Mouse (Mus musculus) forebrain, embryonic 10.5 days (tissue): ENCODE results near the gene Bcl2a1d. TPM values are rescaled to one million over a fixed set of nuclear protein-coding genes. Genes with fewer than 3 reads are reported as not detected.
"Not testable (repeated sequence)": the region's sequence is repeated elsewhere in the genome, so short reads cannot be mapped to it uniquely, and the experiment has no call there.

Experiments used
- DNase-seq: peaks from one replicate; pipeline ENCODE4 v3.0.0-alpha.2; 2017; ENCODE audit warnings: low spot score; ENCODE audit errors: extremely low spot score
- H3K27ac ChIP-seq: fragments of 300-500 bp; sonication (generic); 2 replicates; pipeline ENCODE4 v1.5.1; 2016; ENCODE audit warnings: mild to moderate bottlenecking
- H3K27me3 ChIP-seq: fragments of 300-500 bp; sonication (generic); 2 replicates; pipeline ENCODE4 v1.6.1; 2016; ENCODE audit warnings: mild to moderate bottlenecking; ENCODE audit not compliant: poor library complexity, severe bottlenecking
- H3K36me3 ChIP-seq: fragments of 300-500 bp; sonication (generic); replicated peaks from 2 replicates; pipeline ENCODE4 v1.6.1; 2016; ENCODE audit warnings: mild to moderate bottlenecking, moderate library complexity
- H3K4me1 ChIP-seq: fragments of 300-500 bp; sonication (generic); 2 replicates; pipeline ENCODE4 v1.6.1; 2016
- H3K4me3 ChIP-seq: fragments of 300-500 bp; sonication (generic); 2 replicates; pipeline ENCODE4 v1.5.1; 2016; ENCODE audit warnings: mild to moderate bottlenecking, moderate library complexity
- H3K9me3 ChIP-seq: fragments of 300-500 bp; sonication (generic); 2 replicates; pipeline ENCODE4 v1.6.1; 2016; ENCODE audit warnings: mild to moderate bottlenecking, moderate library complexity
- WGBS: fragments of 180-500 bp; shearing (Covaris S2); methylation state at CpG from one replicate; pipeline ENCODE4 v1.1.7; 2016; 5-methylcytosine and 5-hydroxymethylcytosine counted together
- polyA plus RNA-seq: library from polyadenylated mRNA; unstranded; fragments of >200 nt; fragmentation: Nextera tagmentation; extraction: Ambion mirVana; gene quantifications from 2 replicates; pipeline ENCODE4 v1.2.1, GENCODE M21; 2016

Gene Bcl2a1d
- not detected in 2 replicates for polyA plus RNA-seq

DNA sequence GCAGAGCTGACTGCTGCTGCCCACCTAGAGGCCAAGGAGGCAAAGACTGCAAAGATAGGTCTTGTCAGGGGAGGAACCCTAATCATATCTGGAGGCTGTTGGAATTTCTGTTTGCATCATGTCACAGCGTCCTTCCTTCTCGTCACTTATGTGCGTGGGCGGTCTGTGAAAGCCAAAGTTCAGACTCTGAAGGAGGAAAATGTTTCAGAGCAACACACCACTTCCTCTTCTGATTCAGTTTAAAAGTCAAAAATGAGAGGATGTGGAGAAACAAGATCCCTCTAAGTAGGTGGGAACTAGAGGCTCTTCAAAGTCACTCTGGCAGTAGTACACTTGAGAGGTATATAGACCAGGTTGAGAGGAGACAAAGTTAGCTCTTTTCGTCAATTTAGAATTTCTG is at the start of gene Bcl2a1d:
Gene Bcl2a1d (minus strand): TSS at position 187 of the 400 bp plus-strand sequence.
- not testable (repeated sequence) for H3K4me3 ChIP-seq, H3K27me3 ChIP-seq, H3K9me3 ChIP-seq, DNase-seq, H3K36me3 ChIP-seq, H3K27ac ChIP-seq, H3K4me1 ChIP-seq
- WGBS = 98% methylated on average over 5 of the region's 5 CpGs

DNA sequence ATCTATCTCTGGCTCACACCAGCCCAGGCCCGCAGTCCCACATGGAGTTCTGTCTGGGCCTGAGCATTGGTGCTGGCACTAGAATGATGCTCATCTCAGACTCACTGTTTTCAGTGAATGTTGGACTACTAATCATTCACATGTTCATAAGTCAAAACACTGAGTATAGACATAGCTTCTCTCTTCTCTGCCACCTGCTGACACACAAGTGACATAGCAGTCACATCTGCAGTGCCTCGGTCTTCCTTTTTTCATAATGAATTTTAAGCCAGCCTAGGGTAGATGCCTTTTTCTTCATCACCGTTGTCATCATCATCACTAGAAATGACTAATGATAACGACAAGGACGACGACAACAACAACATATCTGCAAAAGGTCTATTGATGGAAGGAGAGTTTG is 38.5 kb upstream of the Bcl2a1d start:
- H3K36me3 ChIP-seq = not testable (repeated sequence)
- WGBS = 86% methylated on average over 4 of the region's 6 CpGs

DNA sequence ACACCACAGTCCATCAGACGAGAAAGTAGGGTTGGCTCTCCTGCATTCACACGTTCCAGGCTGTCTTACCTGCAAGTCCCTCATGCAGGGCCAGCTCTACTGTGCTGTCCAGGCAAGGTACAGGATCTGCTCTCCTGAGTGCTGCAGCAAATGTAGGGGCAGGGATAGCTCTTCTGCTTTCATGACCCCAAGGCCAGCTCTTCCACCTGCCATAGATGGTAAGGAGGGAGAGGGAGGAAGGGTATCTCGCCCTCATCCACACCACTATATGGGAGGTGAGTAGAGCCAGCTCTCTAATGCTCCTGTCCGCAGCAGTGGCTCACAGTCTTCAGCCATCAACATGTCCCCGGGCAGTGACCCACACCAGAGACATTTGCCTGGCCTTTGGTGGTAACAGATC is 37.8 kb upstream of the Bcl2a1d start:
- not testable (repeated sequence) for H3K4me1 ChIP-seq, H3K9me3 ChIP-seq, DNase-seq, H3K36me3 ChIP-seq, H3K27ac ChIP-seq, H3K4me3 ChIP-seq, H3K27me3 ChIP-seq
- WGBS = 83% methylated on average over 5 of the region's 5 CpGs

More for the DNA sequence above, 38.5 kb upstream of the Bcl2a1d start:
- H3K27ac ChIP-seq, H3K4me1 ChIP-seq, H3K4me3 ChIP-seq, DNase-seq, H3K27me3 ChIP-seq, H3K9me3 ChIP-seq: not testable (repeated sequence)

DNA sequence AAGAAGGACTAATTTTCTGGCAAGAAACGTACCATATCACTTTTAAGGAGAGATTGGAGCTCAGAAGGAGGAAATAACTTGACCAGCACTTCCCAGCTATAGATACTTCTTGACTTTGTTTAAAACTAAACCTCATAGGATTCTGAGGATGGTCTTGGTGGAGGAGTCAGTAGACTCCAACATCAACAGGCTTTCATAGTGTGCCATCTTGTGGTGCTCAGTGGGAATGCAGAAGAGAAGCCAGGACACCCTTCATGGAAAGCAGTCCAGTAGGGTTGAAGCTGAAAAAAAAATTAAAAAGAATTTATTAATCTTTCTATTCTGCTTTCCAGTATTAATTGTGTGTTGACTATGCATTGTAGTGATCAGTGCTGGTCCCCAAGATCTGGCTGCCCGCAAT is 15.0 kb upstream of the Bcl2a1d start:
- H3K4me3 ChIP-seq, H3K27me3 ChIP-seq, H3K36me3 ChIP-seq, DNase-seq, H3K27ac ChIP-seq, H3K4me1 ChIP-seq, H3K9me3 ChIP-seq: not testable (repeated sequence)
- WGBS = 38% methylated on average over 1 of the region's 2 CpGs

DNA sequence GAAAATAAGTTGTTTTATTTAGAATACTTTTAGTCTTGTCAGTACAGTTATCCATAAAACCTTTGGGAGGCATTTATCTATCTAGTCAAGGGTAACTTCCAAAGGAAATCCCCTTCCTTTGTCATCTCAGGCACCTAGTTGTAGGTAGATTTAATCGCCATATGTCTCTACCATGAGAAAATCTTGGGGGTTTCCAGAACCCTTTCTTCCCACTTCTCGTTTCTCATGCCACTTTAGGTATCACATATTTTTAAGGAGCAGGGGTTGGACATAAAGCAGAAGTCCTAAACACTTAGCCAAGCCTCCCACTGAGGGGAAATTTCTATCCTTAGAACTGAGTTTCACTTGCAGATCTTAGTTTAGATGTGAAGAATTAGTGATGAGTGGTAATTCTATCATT is 14.3 kb upstream of the Bcl2a1d start:
- H3K36me3 ChIP-seq, H3K9me3 ChIP-seq, H3K4me3 ChIP-seq, H3K27me3 ChIP-seq, H3K27ac ChIP-seq, H3K4me1 ChIP-seq, DNase-seq: not testable (repeated sequence)
- WGBS = 73% methylated on average over 1 of the region's 2 CpGs

DNA sequence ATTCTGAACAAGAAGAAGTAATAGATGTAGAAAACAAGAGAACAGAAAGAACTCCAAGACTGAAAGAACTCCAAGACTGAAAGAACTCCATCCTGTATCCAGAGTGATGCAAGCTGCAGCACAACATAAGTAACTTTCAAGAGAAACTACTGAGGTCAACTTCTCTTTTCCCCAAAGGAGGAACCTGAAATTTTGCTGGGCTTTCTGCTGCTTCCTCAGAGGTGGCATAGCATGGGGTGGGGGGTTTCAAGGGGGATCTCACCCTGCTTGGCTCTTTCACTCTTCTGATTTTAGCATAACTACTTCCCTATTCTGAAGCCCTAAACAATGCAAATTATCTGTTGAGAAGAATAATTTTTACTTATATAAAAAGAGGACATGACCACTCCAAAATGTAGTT is 3.6 kb upstream of the Bcl2a1d start:
- H3K4me3 ChIP-seq, DNase-seq, H3K27me3 ChIP-seq, H3K36me3 ChIP-seq, H3K9me3 ChIP-seq, H3K27ac ChIP-seq, H3K4me1 ChIP-seq: not testable (repeated sequence)

DNA sequence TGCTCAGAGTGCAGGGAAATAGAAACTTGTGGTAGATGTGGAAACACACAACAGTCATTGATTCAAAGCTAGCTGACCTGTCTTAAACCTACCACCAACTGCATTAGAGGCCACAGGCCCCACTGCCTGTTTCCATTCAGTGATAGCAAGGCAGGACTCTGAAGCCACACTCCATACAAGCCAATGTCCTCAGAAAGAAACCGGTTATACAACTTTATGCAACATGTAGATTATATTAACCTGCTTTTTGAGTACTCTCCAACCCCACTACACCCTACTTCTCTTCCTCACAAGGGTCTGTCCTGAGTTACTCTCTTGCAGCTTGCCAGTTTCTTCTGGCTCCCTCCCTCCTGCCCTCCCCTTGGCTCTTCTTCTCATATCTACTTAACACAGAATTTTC is 1.5 kb upstream of the Bcl2a1d start:
- H3K27me3 ChIP-seq, H3K4me3 ChIP-seq, H3K36me3 ChIP-seq, H3K4me1 ChIP-seq, DNase-seq, H3K9me3 ChIP-seq, H3K27ac ChIP-seq: not testable (repeated sequence)
- WGBS = 81% methylated on average over 1 of the region's 1 CpGs

DNA sequence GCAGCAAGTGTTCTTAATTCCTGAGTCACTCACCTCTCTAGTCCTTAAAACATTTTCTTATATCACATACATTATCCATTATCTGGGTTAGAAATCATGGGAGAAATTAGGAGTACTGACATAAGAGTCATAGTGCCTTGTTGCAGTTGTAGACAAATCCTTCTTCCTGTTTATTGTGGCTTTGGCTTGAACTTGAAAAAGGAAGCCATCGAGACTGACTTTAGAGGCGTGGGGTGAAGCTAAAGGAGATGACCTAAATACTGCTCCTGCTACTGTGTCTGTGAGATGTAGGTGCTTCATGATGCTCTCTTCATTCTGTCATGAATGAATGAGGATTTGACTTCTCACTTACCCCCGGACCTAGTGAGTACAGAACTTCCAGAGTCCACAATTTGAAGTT is 620 bp upstream of the Bcl2a1d start:
- H3K9me3 ChIP-seq, H3K4me1 ChIP-seq, DNase-seq, H3K36me3 ChIP-seq, H3K27ac ChIP-seq, H3K4me3 ChIP-seq, H3K27me3 ChIP-seq: not testable (repeated sequence)
- 60% methylated on average over 2 of the region's 3 CpGs for WGBS

DNA sequence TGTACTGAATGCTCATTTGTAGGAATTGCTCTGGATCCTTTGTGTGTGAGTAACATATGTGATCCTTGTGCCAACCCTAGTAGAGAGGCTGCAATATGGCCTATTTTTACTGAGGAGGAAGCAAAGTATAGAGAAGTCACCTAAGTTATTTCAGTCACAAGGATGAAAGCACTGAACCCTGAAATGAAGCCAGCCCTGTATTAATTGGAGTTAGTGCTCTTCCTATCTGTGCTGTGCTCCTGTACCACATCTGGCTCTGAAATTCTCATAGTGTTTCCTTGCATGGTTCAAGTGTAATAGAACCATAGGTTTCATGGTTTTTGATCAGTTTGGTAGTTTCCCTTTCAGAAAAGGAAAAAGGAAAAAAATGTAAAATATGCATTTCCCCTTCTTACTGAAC is 3.4 kb downstream of the Bcl2a1d start:
- H3K36me3 ChIP-seq, DNase-seq, H3K27ac ChIP-seq, H3K9me3 ChIP-seq, H3K4me3 ChIP-seq, H3K4me1 ChIP-seq, H3K27me3 ChIP-seq: not testable (repeated sequence)

DNA sequence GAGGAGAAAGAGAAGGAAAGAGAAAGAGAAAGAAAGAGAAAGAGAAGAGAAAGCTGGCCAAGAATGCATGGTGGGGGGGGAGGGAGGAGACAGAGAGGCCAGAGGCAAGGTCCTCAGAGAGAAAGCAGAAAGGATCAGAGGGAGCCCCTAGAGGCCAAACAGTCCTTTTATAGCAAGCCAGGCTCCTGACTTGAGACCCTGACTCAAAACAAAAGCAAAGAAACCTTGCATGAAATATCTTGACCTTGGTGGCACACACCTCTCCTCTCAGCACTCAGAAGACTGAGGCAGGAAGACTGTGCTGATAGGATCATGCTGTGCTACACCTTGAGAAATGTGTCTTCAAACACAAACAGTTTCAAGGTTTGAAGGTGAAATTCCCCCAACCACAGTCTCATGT is 10.1 kb downstream of the Bcl2a1d start:
- not testable (repeated sequence) for H3K27me3 ChIP-seq, H3K4me3 ChIP-seq, H3K4me1 ChIP-seq, H3K36me3 ChIP-seq, H3K9me3 ChIP-seq, H3K27ac ChIP-seq, DNase-seq

DNA sequence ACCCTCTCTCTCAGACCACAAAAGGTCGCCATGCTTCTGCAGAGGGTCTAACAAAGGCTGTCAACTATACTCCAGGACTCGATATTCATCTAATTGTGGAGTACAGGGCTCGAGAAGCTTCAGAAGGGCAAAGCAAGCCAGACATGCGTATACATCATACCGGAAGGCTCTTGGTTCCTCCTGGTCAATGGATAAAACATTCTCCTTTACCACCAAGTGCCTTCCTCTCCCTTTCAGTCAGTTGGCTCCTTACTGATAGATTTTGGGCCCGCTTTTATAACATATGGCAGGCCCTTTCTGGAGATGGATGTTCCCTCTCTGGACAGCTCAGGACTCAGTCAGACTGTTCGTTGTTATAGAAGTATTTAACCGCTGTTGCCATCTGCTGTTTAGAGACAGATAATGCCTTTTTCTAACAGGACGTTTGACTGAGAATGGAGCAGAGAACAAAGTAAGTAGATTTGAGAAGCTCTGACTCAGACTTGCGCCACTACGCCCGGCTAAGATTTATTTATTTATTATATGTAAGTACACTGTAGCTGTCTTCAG is 11.7 kb downstream of the Bcl2a1d start, which contains the start of gene Mthfsl:
Gene Mthfsl (minus strand): TSS at position 308 of the 549 bp plus-strand sequence.
- not testable (repeated sequence) for DNase-seq, H3K36me3 ChIP-seq, H3K4me1 ChIP-seq, H3K27me3 ChIP-seq, H3K9me3 ChIP-seq
- peak within 1 kb of the TSS; percentile 83 for H3K27ac ChIP-seq
- H3K4me3 ChIP-seq = peak within 1 kb of the TSS; percentile 43
- 36% methylated on average over 11 of the region's 12 CpGs for WGBS

DNA sequence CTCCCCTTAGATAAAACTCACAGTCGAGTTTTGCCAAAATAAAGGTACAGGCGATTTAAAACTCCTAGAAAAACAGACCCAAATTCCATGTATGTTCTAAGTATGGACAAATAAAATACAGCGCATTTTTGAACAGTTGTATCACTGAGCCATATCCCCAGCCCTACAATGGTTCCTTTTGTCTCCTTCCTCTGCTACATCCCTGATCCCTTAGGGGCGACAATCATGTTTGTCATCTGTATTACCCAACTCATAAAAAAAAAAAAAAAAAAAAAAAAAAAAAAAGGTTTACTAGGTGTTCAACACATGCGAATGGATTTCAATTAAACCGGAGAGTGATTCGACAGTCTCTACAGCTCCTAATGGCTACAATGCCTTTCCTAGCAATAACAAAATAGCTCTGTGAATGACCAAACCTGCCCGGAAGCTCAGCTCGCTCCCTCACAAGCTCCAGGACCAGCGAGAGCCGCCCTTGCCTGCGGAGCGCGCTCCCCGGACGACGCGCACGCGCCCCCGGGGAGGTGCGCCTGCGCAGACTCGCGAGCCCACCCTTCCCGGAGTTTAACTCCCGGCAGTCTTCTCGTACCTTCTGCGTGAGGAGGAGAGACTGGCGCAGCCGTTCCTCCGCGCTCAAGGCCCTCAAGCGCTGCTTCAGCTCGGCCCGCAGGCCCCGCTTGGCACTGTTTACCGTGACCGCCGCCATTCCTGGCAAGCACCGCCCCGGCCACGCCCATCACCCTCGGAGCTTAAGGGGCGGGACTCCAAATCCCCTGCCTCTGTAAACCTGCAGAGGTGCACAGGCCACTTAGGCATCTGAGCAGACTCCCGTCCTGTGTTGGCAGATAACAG is 12.4 kb downstream of the Bcl2a1d start:
- not testable (repeated sequence) for H3K27me3 ChIP-seq, DNase-seq, H3K36me3 ChIP-seq, H3K9me3 ChIP-seq, H3K4me1 ChIP-seq
- peak overlapping the region; percentile 83 for H3K27ac ChIP-seq
- 21% methylated on average over 23 of the region's 46 CpGs for WGBS
- peak overlapping the region; percentile 43 for H3K4me3 ChIP-seq

DNA sequence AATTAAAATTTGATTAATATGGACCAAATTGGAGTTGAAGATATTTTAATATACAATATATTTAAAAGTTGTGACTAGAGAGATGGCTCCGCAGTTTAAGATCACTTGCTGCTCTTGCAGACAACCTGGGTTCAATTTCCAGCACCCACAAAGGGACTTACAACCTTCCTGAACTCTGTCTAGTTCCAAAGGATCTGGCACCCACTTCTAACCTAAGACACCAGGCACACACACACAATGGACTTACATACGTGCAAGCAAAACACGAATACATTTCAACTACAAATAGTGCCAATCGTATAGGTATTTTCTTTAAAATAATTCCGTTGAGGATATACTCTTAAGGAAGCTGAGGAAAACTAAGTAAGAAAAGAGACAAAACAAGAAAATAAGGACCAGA is 13.1 kb downstream of the Bcl2a1d start:
- not testable (repeated sequence) for H3K27me3 ChIP-seq, H3K27ac ChIP-seq, DNase-seq, H3K36me3 ChIP-seq, H3K9me3 ChIP-seq, H3K4me1 ChIP-seq
- 88% methylated on average over 5 of the region's 5 CpGs for WGBS
- H3K4me3 ChIP-seq = peak overlapping the region; percentile 43; the same call in 1 of the 2 replicates
